Mouse (Mus musculus): ENCODE measurements around the gene Nfe2l3. TPM values are rescaled to one million over a fixed set of nuclear protein-coding genes. Genes with fewer than 3 reads are reported as not detected.
A peak's percentile ranks its signal among the peaks of the same experiment; 100 is the strongest.

Nfe2l3 gene
- total RNA-seq, 2 experiments from 2014 or later = not detected

DNA sequence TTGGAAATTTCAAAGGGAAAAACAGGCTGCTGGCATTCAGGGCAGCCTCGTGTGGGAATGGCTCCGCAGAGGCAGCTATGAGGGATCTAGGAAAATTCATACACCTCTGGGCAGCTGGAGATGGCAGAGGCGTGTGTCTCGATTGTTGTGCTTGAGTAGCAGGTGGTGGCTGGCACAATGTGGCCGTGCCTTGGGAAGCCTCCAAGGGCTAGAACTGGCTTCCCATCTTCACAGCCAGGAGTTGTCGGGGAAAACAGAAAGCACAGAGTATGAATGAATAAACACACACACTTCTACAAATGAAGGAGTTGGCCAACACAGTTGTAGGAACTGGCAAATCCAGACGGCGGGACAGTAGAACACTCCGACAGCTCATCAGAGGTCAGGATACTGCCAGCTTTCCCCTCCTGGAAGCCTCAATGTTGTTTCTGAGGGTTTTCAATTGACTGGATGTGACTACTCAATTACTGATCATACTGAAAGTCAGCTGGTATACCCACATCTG is 6.4 kb downstream of the Nfe2l3 start:
- no peak for ATAC-seq (replicated peaks; ENCODE audit: poor library complexity, severe bottlenecking)

DNA sequence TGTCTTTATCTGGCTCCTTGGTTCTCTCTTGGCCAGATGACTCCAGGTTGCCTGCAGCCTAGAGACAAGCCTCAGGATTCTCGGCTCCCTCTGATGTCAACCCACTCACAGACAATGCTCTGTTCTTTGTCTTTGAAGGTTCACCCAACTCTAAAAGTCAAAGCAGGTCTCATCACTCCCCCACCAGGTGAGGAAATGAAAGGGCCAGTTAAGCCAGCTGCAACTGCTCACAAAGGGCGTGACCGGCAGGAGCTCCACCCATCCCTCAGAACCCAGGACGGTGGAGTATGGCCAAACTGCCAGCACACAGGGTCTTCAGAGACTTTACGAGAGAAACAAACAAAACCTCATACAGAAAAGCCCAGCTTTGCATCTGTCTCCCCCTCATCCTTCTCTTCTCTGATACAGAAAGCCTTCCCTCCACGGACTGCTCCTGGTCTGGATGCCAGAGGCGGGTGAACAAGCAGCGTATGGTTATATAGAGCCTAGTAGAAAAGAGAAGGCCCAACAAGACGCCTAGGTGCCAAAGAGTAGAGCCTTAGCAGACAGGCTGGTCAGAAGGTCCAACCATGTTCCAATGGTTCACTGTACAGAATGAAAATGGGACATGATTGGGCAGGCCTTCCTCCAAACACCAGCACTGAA is 9.8 kb downstream of the Nfe2l3 start:
- ATAC-seq (replicated peaks; ENCODE audit: poor library complexity, severe bottlenecking) = no peak

GRCm38 (mm10) chr6:51452927-51453503 is 20.5 kb downstream of the Nfe2l3 start:
- no peak for ATAC-seq (replicated peaks; ENCODE audit: poor library complexity, severe bottlenecking)

GRCm38 (mm10) chr6:51454949-51455348 is 22.5 kb downstream of the Nfe2l3 start:
- no peak for ATAC-seq (replicated peaks; ENCODE audit: poor library complexity, severe bottlenecking)

DNA sequence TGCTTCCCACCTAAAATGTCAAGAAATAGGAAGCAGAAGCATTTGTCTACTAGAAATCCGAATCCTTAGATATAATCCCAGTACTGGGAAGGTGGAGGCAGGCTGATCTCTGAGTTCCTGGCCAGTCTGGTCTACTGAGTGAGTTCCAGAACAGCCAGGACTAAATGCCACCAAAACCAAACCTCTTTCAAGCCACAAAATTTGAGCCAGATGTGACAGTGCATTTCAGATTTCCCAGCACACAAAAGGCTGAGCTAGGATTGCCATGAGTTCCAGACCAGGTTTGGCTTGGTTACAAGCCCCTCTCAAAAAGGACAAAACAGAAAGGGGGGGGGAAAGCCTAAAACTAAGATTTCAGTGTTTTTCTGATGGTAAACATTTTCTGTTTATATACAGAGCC is 23.7 kb downstream of the Nfe2l3 start:
- no peak for ATAC-seq (replicated peaks; ENCODE audit: poor library complexity, severe bottlenecking)

- ATAC-seq (replicated peaks; ENCODE audit: poor library complexity, severe bottlenecking) = no peak
Measured at GRCm38 (mm10) chr6:51457283-51457682, 24.8 kb downstream of the Nfe2l3 start.

- ATAC-seq (replicated peaks; ENCODE audit: poor library complexity, severe bottlenecking) = no peak
Measured at GRCm38 (mm10) chr6:51457770-51458387, 25.4 kb downstream of the Nfe2l3 start.

DNA sequence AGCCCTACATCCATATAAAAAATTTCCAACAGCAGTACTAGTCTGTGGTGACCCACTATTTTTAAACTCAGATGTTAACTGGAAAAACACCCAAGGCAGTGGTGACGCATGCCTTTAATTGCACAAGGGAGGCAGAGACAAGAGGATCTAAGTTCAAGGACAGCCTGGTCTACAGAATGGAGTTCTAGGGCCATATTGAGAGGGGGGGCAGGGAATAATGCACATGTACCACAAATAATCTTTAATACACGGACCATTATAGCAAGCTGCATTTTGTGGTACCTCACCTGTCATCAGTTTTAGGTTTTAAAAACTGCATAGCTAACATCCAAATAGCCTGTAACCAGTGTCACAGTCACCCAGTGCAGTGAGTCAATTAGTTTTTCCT is 26.4 kb downstream of the Nfe2l3 start:
- ATAC-seq (replicated peaks; ENCODE audit: poor library complexity, severe bottlenecking) = peak; percentile 13; the same call in 1 of the 2 replicates

DNA sequence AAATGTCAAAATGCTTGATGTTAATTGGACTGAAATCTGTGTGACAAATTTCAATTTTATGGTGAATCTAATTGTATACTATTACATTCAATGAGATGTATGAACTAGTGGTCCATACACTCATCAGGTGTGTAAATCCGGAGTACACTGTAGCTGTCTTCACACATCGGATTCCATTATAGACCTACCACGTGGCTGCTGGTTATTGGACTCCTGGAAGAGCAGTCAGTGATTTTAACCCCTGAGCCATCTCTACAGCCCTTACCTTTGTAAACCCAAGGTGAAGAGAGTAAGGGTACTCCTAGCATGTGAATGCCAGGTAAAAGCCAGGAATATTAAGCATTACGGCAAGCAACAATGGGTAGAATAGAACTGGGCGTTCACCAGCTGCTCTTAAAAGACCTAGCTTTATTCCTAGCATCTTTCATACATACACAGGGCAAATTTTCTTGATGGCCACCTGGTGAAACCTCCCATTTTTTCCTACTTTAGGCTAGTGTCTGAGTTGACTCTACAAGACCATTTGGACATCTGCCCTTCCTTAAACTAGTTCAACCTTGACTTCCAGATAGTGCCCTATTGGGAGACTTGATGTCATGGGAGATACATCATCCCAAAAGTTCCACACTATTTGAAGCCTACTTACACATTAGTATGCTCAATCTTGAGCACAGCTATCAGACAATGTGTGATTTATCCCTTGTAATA is 27.0 kb downstream of the Nfe2l3 start:
- ATAC-seq (replicated peaks; ENCODE audit: poor library complexity, severe bottlenecking) = peak; percentile 10; the same call in 1 of the 2 replicates

DNA sequence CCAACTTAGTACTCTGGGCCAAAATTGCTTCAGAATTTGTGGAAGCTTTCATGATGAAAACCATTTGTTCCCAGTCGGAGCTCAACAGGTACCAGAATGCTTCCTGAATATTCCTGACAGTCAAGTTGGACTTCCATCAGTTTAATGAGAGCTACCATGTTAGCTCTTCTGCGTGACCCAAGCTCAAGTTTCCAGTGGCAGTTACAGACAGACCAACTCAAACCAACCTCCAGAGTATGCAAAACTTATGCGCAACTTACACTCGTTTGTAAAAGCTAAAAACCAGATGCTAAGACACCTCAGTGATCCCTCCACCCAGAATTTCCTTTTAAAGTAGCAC is 27.5 kb downstream of the Nfe2l3 start:
- no peak for ATAC-seq (replicated peaks; ENCODE audit: poor library complexity, severe bottlenecking)

GRCm38 (mm10) chr6:51460363-51460762 is 27.9 kb downstream of the Nfe2l3 start:
- ATAC-seq (replicated peaks; ENCODE audit: poor library complexity, severe bottlenecking) = no peak

GRCm38 (mm10) chr6:51467649-51468048 is 35.2 kb downstream of the Nfe2l3 start:
- ATAC-seq (replicated peaks; ENCODE audit: poor library complexity, severe bottlenecking) = no peak

- ATAC-seq (replicated peaks; ENCODE audit: poor library complexity, severe bottlenecking) = peak; percentile 49
Measured at GRCm38 (mm10) chr6:51468891-51469561, 36.6 kb downstream of the Nfe2l3 start.

DNA sequence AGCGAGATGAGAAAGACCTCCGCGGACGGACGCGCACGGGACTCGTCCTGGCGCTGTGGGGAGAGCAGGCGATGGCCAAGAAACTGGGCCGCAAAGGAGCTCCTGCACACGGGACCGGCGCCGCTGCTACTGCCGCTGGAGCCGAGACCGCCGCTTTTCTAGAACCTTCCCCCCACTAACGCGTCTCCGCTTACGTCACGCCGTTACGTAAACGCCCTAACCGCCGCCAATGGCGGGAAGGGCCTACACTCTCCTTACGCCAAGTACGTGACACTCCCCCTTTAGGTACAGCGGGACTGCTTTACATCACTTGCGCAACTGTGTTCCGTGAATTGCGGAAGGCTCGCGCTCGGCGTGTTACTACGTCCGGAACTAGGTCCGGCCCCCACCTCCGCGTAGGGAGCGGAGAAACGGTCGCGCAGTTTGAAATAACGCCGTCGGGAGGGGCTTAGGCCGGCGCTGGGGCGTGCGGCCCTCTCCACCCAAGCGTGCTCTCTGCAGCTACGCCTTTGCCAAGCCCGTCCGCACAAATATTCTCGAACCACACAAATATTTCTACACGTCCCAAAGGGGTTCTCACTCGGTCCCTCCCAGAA is 37.3 kb downstream of the Nfe2l3 start, which contains the start of gene Hnrnpa2b1:
Gene Hnrnpa2b1 (minus strand): TSS at position 180 of the 596 bp plus-strand sequence.
- peak; percentile 75 for ATAC-seq (replicated peaks; ENCODE audit: poor library complexity, severe bottlenecking)

GRCm38 (mm10) chr6:51470311-51471178 is 38.1 kb downstream of the Nfe2l3 start, which contains the start of gene Cbx3:
Gene Cbx3, plus strand, starts transcription at chr6:51470360.
- peak; percentile 47 for ATAC-seq (replicated peaks; ENCODE audit: poor library complexity, severe bottlenecking)

- no peak for ATAC-seq (replicated peaks; ENCODE audit: poor library complexity, severe bottlenecking)
Measured at GRCm38 (mm10) chr6:51471179-51471505, 38.7 kb downstream of the Nfe2l3 start.

DNA sequence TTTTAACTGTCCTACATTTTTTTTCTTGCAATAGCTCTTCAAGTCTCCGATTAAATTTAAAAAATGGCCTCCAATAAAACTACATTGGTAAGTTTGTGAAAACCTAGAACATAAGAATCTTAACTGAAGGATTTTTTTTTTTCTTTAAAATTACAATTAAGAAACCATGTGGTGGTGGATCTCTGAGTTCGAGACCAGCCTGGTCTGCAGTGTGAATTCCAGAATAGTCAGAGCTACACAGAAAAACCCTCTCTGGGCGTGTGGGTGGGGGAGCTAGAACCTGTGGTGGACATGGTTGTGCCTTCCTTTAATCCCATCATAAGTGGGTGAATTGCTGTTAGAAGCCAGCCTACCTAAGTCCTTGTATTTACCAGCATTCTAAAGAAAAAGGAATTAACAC is 39.3 kb downstream of the Nfe2l3 start:
- ATAC-seq (replicated peaks; ENCODE audit: poor library complexity, severe bottlenecking) = no peak

- no peak for ATAC-seq (replicated peaks; ENCODE audit: poor library complexity, severe bottlenecking)
Measured at GRCm38 (mm10) chr6:51472213-51472612, 39.7 kb downstream of the Nfe2l3 start.

DNA sequence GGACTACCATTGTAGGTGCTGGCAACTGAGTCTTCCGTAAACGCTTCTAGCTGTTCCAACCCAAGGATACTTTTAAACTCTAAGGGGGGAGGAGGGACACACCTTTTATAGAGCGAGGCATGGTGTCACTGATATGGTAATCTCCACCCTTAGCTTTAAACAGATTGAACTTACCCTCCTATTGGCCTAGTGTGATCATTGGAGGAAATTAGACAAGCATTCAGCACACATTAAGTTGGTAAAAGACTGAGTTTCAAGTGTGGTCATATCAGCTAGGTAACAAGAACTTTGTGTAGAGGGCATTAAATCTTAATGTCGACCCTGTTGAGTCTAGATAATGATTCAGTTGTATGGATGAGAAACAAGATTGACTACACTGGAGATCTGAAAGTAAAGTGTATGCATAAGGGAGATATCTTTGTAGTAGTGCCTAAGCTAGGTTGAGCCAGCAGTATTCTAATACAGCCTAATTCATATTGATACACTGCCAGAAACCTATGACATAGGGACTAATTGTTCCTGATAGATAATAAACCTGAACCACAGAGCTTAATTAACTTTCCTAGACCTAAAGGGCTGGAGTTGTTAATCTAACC is 46.8 kb downstream of the Nfe2l3 start:
- ATAC-seq (replicated peaks; ENCODE audit: poor library complexity, severe bottlenecking) = no peak

Data from granulocyte monocyte progenitor cell, adult 5-6 weeks (primary cell).